Mouse (Mus musculus) CD4-positive naive resting alpha-beta T cell, adult 76 days (primary cell): ENCODE data around the gene 1700001O22Rik. TPM values are rescaled to one million over a fixed set of nuclear protein-coding genes. Genes with fewer than 3 reads are reported as not detected.

Source experiments
- total RNA-seq: library from RNA; stranded (reverse); gene quantifications from one replicate; pipeline ENCODE4 v1.2.4, GENCODE M21; 2023

1700001O22Rik gene
- total RNA-seq = not detected

GRCm38 (mm10) chr2:30803604-30804003, at the start of gene 1700001O22Rik:
Gene 1700001O22Rik, minus strand, starts transcription at chr2:30803661.

GRCm38 (mm10) chr2:30834373-30835022, 31.0 kb upstream of the 1700001O22Rik start, which contains the start of gene Prrx2:
Gene Prrx2, plus strand, starts transcription at chr2:30834972.

GRCm38 (mm10) chr2:30830283-30830795, 26.9 kb upstream of the 1700001O22Rik start, which contains the start of gene Asb6:
Gene Asb6, minus strand, starts transcription at chr2:30830333.

GRCm38 (mm10) chr2:30807648-30808295, 4.3 kb upstream of the 1700001O22Rik start, which contains the start of gene Ntmt1:
Gene Ntmt1, plus strand, starts transcription at chr2:30807826.

Other genes starting within 250 kb of the 1700001O22Rik start
- gene Cstad, start 208.6 kb downstream of the 1700001O22Rik start, total RNA-seq = 2.2 TPM
- gene Ntmt1, start 4.2 kb upstream of the 1700001O22Rik start, total RNA-seq = 26.4 TPM
- gene Asb6, start 26.7 kb upstream of the 1700001O22Rik start, total RNA-seq = 56.9 TPM
- gene Prrx2, start 31.3 kb upstream of the 1700001O22Rik start, total RNA-seq = 0.91 TPM
- gene Ptges, start 126.2 kb upstream of the 1700001O22Rik start, total RNA-seq = not detected
- gene Tor1b, start 149.3 kb upstream of the 1700001O22Rik start, total RNA-seq = 42.0 TPM
- gene Tor1a, start 164.3 kb upstream of the 1700001O22Rik start, total RNA-seq = 40.3 TPM
- gene BC005624, start 178.5 kb upstream of the 1700001O22Rik start, total RNA-seq = 90.7 TPM
- gene Usp20, start 178.6 kb upstream of the 1700001O22Rik start, total RNA-seq = 29.1 TPM